Mouse (Mus musculus) ES-E14 (cell line): ENCODE results near the gene Aadat.

Source experiments
- CHD2 ChIP-seq: IDR thresholded peaks from 2 replicates; pipeline ENCODE4 v1.6.1; 2014; ENCODE audit warnings: mild to moderate bottlenecking, low read depth, low read length, inconsistent platforms
- HCFC1 ChIP-seq: IDR thresholded peaks from 2 replicates; pipeline ENCODE4 v1.6.1; 2012; ENCODE audit warnings: low read length, inconsistent platforms, borderline replicate concordance; ENCODE audit not compliant: insufficient read depth
- ZC3H11A ChIP-seq: IDR thresholded peaks from 2 replicates; pipeline ENCODE4 v1.6.1; 2012; ENCODE audit warnings: low read depth, mild to moderate bottlenecking, inconsistent platforms, low read length, borderline replicate concordance

- TF ChIP-seq ZC3H11A, result no peak
- no peak for TF ChIP-seq HCFC1
- TF ChIP-seq CHD2, result no peak
Observed at GRCm38 (mm10) chr8:60494606-60495005, 11.1 kb upstream of the Aadat start.
